Mouse (Mus musculus): Measurements from ENCODE around the gene Rpap3. TPM values are rescaled to one million over a fixed set of nuclear protein-coding genes. Genes with fewer than 3 reads are reported as not detected.
A peak's percentile ranks its signal among the peaks of the same experiment; 100 is the strongest.

Rpap3 gene
- polyA plus RNA-seq, 1 experiment from 2014 or later = 31.1 TPM

DNA sequence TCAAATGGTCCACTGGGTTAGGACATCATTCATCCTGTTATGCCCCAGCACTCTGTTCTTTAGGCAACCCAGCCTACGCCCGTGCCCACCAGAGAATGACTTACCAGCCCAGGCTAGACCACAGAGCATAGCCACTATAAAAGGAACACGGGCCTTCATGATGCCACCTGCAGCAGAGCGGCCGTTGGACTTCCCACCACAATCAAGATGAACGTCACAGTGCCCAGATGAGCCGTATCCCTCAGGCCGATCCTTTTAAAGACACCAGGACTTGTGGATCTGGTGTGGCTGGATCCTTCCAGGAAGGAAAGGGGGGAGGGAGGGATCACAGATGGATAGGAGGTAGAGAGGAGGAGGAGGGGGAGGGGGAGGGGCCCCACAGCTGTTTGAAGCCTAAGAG is 25.5 kb upstream of the Rpap3 start, which contains the start of gene Endou:
Endou (minus strand) TSS at position 229 of the 400 bp plus-strand sequence.
- DNase-seq (ENCODE audit: low spot score) = peak; percentile 91

DNA sequence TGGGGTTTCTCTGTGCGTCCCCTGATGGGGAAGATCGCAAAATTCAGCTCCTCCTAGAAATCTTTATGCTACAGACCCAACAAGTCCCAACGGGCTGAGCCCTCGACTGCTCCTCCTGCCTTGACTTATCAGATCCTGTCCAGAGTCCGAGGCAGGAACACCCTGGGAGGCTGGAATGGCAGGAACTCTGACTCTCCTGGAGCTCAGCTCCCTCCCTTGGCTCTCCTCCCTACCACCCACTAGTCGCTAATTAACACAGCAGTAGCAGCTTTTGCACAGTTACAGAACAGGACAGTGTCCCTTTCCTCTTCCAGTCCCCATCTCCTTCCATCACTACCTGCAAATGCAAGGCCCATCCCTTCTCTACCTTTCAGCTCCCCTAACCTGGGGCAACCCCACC is 24.7 kb upstream of the Rpap3 start:
- peak; percentile 41 for DNase-seq (ENCODE audit: low spot score)

DNA sequence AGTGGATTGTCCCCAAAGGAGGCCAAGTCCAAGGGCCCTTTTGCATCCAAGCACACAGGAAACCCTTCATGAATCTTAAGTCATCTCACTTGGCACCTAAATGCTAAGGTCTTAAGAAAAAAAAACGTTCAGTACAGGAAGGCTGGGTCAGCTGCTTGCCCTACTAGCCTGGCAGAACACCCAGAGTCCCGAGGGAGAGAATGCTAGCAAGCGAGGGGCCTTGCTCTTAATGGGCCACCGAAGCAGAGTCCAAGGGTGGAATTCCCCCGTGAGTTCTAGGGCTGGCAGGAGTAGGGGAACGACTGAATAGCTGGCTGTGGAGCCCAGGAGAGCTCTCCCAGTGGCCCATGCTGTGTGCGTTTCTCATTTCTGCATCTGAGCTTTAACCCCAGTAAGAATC is 23.2 kb upstream of the Rpap3 start:
- no peak for DNase-seq (ENCODE audit: low spot score)

DNA sequence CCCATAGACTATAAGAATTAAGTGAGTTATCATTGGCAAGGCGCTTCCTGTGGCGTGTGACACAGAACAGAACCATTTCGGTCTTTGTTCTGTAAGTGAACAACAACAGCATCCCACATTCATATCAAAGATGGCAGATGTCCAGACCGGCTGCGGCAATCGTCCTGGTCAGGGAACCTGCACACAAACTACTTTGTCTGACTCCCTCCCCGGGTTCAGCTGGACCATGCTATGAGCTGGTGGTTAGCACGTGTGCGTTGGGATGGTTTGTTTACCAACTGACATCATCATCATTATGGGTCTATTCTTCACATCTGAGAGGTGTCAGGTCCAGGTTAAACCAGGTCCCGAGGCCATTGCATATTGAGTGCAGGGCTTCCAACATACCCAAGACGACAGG is 22.8 kb upstream of the Rpap3 start:
- DNase-seq (ENCODE audit: low spot score) = no peak

DNA sequence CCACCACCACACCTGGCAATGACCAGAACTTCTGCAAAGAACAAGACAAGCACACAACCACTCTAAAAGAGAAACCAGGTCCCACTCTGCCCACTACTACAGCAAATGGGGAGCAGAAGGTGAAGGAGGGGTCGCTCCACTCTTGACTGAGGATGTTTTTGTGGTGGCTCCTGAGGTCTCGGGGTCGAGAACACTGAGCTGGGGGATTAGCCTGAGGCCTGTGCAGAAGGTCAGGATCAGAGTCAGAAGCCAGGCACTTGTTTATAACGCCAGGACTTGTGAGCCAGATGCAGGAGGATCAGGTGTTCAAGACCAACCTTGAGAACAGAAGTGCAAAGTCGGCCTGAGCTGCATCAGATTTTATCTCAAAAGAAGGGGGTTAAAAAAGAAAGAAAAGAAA is 21.9 kb upstream of the Rpap3 start:
- DNase-seq (ENCODE audit: low spot score) = peak; percentile 45

DNA sequence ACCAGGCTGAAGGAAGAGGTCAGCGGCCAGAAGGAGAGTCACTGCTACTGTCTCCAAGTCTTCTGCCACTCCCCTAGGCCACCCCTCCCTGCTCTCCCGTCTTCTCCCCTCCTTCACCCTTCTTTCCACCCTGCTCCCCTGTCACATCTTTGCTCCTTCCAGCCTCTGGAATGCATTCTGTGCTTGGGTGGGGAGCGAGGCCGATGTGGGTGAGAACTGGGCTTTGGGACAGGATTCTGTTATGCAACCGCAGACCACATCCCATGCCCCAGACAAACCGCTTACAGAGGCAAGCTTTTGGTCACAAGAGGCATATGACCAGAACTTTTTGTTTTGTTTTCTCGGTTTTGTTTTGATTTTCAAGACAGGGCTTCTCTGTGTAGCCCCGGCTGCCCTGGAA is 21.4 kb upstream of the Rpap3 start:
- peak; percentile 42 for DNase-seq (ENCODE audit: low spot score)

DNA sequence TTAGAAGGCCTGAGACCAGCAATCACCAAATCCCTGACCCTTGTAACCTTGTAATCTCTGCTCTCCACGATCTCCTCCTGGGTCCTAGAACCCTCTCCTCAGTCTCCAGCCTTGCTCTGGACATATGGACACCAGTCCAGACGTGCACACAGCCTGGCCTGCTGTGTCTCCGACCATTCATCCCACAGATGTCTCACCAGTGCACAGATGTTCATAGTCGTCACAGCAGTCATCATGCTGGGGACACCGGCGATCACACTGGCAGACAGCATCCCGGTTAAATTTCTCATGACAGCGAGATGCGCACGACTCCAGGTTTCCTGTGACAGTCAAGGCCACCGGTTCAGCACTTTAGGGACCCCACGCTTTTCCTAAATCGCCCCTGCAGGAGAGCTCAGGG is 20.7 kb upstream of the Rpap3 start:
- DNase-seq (ENCODE audit: low spot score) = no peak

DNA sequence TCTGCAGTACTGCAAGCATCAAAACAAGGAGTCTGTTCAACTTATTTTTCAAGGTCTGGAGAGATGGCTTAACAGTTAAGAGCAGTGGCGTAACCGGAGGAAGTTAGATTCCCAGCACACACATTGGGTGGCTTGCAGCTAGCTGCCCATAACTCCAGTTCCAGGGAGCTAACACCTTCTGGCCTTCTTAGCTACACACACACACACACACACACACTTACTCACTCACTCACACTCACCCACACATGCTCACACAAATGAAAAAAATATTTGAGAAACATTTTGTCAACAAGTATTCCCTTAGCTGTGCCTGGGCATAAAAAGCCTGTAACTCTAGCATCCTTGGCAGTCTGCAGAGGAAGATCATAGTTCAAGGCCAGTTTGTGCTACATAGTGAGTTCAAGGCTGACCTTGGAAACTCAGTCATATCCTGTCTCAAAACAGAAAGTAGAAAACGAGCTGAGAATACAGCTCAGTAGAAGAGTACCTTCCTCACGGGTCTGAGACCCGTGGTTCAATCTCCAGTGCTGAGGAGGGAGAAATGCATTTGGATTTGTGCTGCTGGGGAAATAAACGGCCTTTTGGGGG is 19.7 kb upstream of the Rpap3 start:
- DNase-seq (ENCODE audit: low spot score) = peak; percentile 66

DNA sequence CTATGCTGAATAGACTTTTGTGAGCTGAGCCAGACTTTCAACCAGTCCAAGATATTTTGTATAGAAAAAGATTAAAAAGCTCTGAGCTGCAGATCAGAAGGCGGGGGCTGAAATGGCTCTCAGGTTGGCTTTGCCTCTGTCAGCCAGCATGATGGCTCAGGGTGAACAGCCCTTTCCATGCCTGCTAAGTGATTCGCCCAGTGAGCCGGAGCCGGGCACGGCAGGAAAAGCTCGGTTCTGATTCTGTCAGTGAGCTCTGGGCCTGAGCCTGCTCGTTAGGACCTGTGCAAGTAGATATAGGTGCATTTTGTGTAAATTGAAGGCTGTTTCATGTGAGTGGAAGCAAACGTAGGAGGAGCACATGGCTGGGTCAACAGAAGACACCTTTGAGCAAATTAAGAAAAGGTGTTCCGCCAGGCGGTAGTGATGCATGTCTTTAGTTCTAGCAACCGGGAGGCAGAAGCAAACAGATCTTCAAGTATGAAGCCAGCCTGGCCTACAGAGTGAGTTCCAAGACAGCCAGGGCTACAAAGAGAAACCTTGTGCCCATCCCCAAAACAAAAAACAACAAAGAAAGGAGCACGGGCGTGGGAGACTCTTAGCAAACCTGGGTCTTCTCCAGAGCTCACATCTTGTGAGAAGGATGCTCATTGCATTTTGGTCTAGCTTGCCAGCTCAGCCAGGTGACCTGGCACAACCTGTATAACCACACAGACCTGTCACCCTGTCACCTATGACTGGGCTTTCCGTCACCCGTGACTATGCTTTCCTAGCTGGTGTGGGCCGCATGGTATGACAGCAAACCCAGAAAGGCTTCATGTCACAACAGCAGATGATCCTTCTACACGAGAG is 18.9 kb upstream of the Rpap3 start:
- no peak for DNase-seq (ENCODE audit: low spot score)

DNA sequence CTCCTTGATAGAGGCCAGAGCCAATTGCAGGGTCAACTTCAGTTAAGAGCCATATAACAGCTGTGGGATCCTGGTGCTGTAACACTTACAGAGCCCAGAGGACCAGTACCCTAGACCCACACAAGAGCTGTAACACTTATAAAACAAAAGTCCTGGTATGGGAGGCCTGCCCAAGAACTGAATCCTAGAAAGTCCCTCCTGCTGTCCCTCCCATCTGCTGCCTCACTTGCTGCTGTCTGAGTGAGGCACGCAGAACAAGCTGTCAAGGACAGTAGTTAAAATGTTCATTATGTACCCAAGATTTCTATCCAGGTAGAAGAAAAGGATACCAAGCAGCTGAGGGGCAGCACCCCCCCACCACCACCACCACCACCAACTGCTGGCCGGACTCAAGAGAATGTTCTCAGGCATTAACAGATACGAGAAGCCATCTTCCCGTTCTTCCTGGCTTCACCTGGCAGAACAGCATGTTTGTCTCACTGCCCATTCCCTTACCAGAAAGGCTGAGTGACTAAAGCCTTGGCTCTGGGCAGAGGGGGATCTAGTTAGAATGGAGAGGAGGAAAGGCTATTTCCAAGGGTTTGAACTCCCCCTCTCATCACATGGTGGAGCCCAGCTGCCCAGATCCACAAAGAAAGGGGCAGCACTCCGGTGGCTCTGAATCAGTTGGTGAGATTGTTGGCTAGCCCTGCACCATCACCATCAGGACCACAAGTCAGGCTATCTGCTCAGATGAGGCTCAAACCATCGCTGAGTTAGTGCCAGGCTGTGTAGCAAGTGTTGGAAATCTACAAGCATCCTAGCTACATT is 18.1 kb upstream of the Rpap3 start:
- no peak for DNase-seq (ENCODE audit: low spot score)

DNA sequence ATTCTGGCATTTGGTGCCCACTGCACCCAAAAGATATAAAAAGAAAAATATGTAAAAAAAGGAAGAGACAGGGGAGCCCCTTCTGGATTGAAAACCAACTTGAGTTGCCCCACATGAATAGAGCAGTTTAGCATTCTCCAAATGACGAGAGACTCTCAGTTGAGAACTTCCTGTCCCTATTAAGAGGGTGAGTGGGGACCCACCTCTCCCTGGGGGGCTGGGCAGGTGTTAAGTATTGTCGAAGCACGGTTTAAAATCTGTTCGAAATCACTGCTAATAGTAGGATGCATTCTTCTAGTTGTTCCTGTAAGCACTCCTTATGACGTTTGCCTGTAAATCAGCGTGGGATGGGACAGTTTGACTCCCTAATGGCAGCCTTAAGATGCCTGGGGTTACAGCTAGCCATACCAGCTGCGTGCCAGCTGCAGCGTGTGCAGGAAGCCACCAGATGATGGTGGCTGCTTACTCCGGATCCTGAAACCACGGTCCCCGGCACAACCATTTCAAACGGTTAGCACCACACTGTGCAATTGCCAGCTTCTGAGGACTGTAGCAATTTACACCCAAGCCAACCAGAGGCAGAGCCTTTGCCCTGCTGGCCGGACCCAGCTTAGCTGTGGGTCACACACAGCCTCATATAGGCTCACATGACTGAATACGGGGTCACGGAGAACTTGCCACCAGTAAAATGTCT is 15.5 kb upstream of the Rpap3 start:
- DNase-seq (ENCODE audit: low spot score) = peak; percentile 89

DNA sequence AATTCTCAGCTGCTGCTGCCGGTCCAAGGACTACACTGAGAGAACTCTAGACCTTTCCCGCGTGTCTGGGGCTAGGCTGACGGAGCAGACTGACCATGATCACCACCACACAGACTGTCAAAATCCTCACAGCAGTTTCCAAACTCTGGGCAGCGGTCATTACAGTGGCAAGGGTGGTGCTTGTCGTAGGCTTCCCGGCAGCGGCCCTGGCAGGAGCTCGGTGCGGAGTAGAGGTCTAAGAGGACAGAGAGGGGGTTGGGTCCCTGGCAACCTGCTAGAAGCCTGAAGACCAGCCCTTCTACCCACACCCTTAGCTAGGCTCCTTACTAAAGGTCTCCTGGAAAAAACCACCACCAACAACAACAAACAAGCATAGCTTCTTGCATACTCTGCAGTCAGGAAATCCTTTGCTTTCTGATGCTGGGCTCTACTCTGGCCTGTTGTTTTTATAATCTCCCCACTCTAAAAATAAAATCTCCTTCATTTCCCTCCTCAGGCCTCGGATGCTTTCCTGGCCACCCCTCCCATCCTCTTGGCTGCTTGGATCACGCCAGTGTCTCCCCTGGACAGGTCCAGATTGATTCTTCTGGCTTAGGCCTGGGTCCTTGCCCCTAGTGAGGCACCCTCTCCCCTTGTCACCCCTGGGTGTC is 14.5 kb upstream of the Rpap3 start:
- DNase-seq (ENCODE audit: low spot score) = peak; percentile 16

DNA sequence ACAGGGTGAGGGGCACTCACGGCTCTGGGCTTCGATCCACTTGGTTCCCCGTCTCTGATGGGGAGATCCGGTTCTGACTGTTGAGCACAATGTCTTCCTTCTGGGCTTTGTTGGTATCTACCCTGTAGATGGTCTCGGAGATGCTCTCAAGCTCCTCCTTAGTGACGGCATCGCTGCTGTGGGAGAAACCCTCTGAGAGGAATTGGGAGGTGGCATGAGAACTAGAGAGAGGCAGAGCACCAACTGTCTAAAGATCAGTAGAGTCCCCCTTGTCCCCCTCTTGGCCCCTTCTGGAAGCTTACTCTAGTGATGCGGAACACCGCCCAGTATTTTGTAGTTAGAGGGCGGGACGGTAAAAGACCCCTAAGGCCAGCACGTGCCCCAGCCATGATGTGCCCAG is 13.9 kb upstream of the Rpap3 start:
- DNase-seq (ENCODE audit: low spot score) = peak; percentile 44

DNA sequence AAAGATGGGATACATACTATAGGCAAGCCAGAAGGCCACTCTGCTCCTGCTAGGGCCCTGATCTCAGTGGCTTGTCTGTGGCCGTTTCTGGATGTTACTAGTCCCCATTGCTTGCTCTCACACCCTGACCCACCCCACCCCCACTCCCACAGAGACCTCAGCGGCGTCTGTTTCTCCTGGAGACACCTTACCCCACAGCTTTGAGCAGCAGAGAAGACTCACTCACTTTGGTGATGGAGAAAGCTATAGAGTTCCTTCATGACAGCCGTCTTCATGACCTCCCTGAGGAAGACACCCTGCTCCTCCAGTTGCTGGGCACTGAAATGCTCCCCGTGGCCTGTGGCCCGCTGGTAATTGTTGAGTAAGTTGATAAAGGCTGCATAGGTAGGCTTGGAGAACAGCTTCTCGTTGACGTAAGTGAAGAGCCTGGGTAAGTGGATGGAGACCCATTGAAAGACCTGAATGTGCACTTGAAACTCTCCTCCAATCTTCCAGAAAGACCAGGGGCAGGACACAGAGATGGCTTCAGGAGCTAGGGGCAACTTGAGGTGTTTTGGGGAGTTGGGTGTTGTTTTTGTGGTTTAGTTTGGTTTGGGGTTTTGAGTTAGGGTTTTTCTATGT is 13.0 kb upstream of the Rpap3 start:
- DNase-seq (ENCODE audit: low spot score) = peak; percentile 36

DNA sequence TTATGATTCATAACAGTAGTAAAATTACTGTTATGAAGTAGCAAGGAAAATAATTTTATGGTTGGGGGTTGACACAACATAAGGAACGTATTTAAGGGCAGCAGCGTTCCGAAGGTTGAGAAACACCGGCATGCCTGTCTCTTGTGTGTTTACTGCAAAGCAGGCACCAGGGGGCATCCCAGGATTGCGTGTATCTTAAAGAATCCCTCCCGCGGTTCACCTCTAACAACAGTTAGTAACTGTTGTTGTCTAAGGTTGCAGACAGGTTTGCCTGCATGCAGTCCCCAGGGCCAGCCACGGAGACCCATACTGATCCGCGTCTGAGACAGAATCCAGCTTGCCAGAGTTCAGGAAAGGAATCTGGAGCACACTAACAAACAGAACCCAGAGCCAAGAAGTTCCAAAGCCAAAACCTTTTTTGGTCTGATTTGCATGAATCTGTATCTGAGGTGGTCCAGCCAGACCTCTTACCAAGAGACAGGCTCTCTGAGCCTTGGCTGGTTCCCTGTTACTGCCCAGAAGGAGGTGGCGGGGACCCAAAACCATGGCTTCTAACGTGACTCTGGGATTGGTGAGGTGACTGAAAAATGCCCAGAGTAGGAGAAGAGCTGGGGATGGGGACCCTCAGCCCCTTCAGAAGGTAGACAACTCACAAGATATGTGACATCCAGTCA is 12.4 kb upstream of the Rpap3 start:
- DNase-seq (ENCODE audit: low spot score) = peak; percentile 89

DNA sequence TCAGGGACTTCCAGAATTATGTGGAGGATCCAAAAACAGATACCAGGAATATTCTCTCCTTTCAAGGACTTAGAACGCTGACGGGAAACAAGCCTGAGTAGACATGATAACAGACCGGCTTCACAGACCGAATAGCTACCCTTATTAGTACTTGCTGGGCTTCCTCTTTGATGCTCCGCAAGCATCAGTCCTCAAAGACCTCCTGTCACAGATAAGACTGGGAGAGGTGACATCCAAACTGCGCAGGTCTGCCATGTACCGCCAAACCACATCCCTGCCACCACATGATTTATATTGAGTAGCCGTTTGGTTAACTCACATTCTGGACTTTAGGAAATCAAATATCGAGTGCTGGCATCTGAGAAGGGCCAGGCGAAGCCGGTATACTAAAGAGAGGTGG is 11.2 kb upstream of the Rpap3 start:
- no peak for DNase-seq (ENCODE audit: low spot score)

DNA sequence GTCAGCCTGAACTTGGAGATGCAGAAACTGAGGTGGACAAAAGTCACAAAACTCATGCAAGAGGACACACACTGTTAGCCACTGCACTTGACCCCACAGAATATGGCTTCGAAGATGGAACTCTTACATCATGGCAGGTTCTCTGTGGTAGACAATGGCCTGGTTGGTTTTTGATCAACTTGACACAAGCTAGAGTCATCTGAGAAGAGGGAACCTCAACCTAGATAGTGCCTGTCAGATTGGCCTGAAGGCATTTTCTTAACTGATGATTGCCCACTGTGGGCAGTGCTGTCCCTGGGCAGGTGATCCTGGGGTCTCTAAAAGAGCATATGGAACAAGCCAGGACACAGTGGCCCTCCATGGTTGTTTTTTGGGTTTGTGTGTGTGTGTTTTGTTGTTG is 10.1 kb upstream of the Rpap3 start:
- no peak for DNase-seq (ENCODE audit: low spot score)

DNA sequence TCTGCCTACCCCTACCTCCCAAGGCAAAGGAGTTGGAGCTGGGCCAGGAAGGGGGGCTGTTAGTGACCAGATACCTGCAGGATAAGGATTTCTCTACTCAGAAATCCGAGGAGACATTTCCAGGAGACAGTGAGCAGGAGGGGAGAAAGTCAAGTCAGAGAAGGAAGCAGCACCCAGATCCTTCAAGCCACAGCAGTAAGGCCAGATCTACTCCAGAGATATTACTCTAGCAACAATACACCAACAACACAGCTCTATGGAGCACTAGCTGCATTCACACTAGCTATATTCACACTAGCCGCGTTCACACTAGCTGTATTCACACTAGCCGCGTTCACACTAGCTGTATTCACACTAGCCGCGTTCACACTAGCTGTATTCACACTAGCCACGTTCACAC is 9.5 kb upstream of the Rpap3 start:
- DNase-seq (ENCODE audit: low spot score) = no peak

DNA sequence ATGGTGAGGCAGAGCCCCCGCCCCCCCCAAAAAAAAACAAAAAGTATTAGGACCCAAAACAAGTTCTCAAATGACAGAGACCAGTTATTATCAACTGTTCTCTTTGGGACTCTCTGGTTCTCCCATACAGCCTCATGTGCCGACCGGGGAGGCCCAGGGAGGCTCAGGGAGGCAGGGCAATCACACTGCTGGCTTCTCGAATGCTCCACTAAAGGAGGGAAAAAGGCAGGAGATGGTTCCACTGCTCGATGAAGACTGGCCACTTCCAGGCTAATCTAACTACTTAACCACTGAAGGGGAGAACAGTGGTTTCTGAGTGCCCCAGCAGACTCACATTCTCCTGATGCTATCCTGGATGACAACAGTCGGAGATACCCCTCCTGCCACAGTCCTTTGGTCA is 6.9 kb upstream of the Rpap3 start:
- no peak for DNase-seq (ENCODE audit: low spot score)

DNA sequence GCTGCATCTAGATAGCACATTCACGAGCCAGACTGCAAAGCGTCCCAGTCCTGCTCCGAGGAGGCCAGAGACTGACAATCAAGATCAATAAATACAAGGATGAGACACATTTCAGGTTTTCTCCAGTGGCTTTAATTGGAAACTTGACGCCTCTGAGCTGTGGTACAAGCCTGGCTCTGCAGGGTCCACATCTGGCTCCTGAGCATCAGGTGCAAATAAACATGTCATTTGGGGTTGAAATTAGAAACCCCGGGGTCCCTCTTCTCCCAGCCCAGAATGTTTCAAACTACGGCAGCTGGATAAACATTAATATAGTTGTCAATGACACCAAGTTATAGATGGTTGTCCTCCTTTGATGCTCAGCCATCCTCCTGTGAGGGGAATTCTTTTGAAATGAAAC is 5.3 kb upstream of the Rpap3 start:
- DNase-seq (ENCODE audit: low spot score) = no peak
